Mouse (Mus musculus) lung, embryonic 14.5 days (tissue): Measurements from ENCODE around the gene Ncbp2. TPM values are rescaled to one million over a fixed set of nuclear protein-coding genes. Genes with fewer than 3 reads are reported as not detected.

ENCODE experiments used
- ATAC-seq: fragments of 200-750 bp; cut with Nextera tagmentation; 2 replicates; pipeline ENCODE4 v1.8.0; 2017; ENCODE audit warnings: mild to moderate bottlenecking, moderate TSS enrichment, moderate library complexity; ENCODE audit not compliant: insufficient read depth
- DNase-seq: peaks from one replicate; pipeline ENCODE4 v3.0.0-alpha.2; 2015
- H3K27ac ChIP-seq: fragments of 300-500 bp; sonication (generic); 2 replicates; pipeline ENCODE4 v1.5.1; 2014; ENCODE audit warnings: low read depth, mild to moderate bottlenecking, moderate library complexity
- H3K27me3 ChIP-seq: fragments of 300-500 bp; sonication (generic); 2 replicates; pipeline ENCODE4 v1.6.1; 2014; ENCODE audit warnings: low read length, control low read depth; ENCODE audit not compliant: insufficient read depth
- H3K36me3 ChIP-seq: fragments of 300-500 bp; sonication (generic); 2 replicates; pipeline ENCODE4 v1.6.1; 2014; ENCODE audit warnings: control low read depth; ENCODE audit not compliant: insufficient read depth
- H3K4me1 ChIP-seq: fragments of 300-500 bp; sonication (generic); 2 replicates; pipeline ENCODE4 v1.6.1; 2014; ENCODE audit warnings: antibody characterized with exemption, control low read depth; ENCODE audit not compliant: insufficient read depth
- H3K4me2 ChIP-seq: fragments of 300-500 bp; sonication (generic); 2 replicates; pipeline ENCODE4 v1.6.1; 2014; ENCODE audit warnings: mild to moderate bottlenecking
- H3K4me3 ChIP-seq: fragments of 300-500 bp; sonication (generic); 2 replicates; pipeline ENCODE4 v1.5.1; 2014; ENCODE audit warnings: low read depth, low read length
- H3K9ac ChIP-seq: fragments of 300-500 bp; sonication (generic); 2 replicates; pipeline ENCODE4 v1.6.1; 2014
- H3K9me3 ChIP-seq: fragments of 300-500 bp; sonication (generic); 2 replicates; pipeline ENCODE4 v1.6.1; 2016; ENCODE audit warnings: low read depth, low read length, control low read depth
- CTCF ChIP-seq: IDR thresholded peaks from 2 replicates; pipeline ENCODE4 v1.5.1; 2016; ENCODE audit warnings: antibody characterized with exemption, low read depth
- WGBS: fragments of 180-500 bp; shearing (Covaris S2); extraction: QIAGEN DNeasy Blood & Tissue Kit; methylation state at CpG from one replicate; pipeline ENCODE4 v1.1.7; 2014; 5-methylcytosine and 5-hydroxymethylcytosine counted together
- polyA plus RNA-seq: library from polyadenylated mRNA; unstranded; fragments of >200 nt; fragmentation: Nextera tagmentation; extraction: Ambion mirVana; gene quantifications from 2 replicates; pipeline ENCODE4 v1.2.1, GENCODE M21; 2014

Ncbp2 gene
- polyA plus RNA-seq, 1 experiment from 2014 or later, result 117 TPM

GRCm38 (mm10) chr16:31906896-31907295, 41.4 kb upstream of the Ncbp2 start:
- ATAC-seq, result no peak
- H3K4me3 ChIP-seq, result 0 out of 2 replicates have a peak overlapping the region, but pooled peaks have one; percentile 7
- no peak overlapping the region for H3K27ac ChIP-seq
- TF ChIP-seq CTCF, result no peak
- no peaks in the 10 kb centered on the region for H3K27me3 ChIP-seq
- DNase-seq, result peak; percentile 57
- H3K36me3 ChIP-seq, result no peaks in the 10 kb centered on the region
- 5% methylated on average over 9 of the region's 9 CpGs for WGBS
- no peak overlapping the region for H3K9ac ChIP-seq
- H3K9me3 ChIP-seq, result no peaks in the 10 kb centered on the region
- H3K4me1 ChIP-seq, result no peaks in the 10 kb centered on the region
- peak overlapping the region; percentile 56 for H3K4me2 ChIP-seq

GRCm38 (mm10) chr16:31908959-31909358, 39.4 kb upstream of the Ncbp2 start:
- H3K4me3 ChIP-seq, result no peak overlapping the region
- DNase-seq (no peak), ATAC-seq (no peak)
- H3K4me1 ChIP-seq, result no peaks in the 10 kb centered on the region
- 54% methylated on average over 11 of the region's 11 CpGs for WGBS
- TF ChIP-seq CTCF, result no peak
- no peaks in the 10 kb centered on the region for H3K36me3 ChIP-seq
- no peaks in the 10 kb centered on the region for H3K9me3 ChIP-seq
- no peaks in the 10 kb centered on the region for H3K27me3 ChIP-seq
- H3K27ac ChIP-seq, result no peak overlapping the region
- H3K9ac ChIP-seq, result no peak overlapping the region
- H3K4me2 ChIP-seq, result peak overlapping the region; percentile 4; the same call in 1 of the 2 replicates

- Histone ChIP-seq H3K9ac (no peak overlapping the region), H3K27ac (no peak overlapping the region), H3K4me3 (no peak overlapping the region), H3K4me2 (no peak overlapping the region), H3K36me3 (no peaks in the 10 kb centered on the region), H3K4me1 (no peaks in the 10 kb centered on the region), H3K9me3 (no peaks in the 10 kb centered on the region), H3K27me3 (no peaks in the 10 kb centered on the region)
- 40% methylated on average over 10 of the region's 10 CpGs for WGBS
- no peak for TF ChIP-seq CTCF
- no peak for ATAC-seq
- DNase-seq, result no peak
Observed at GRCm38 (mm10) chr16:31910281-31910847, 37.9 kb upstream of the Ncbp2 start.

- TF ChIP-seq CTCF, result no peak
- Histone ChIP-seq H3K4me3 (0 out of 2 replicates have a peak overlapping the region, but pooled peaks have one; percentile 11), H3K4me2 (peak overlapping the region; percentile 49), H3K27ac (no peak overlapping the region), H3K4me1 (no peaks in the 10 kb centered on the region), H3K27me3 (no peaks in the 10 kb centered on the region), H3K36me3 (no peaks in the 10 kb centered on the region), H3K9me3 (no peaks in the 10 kb centered on the region), H3K9ac (no peak overlapping the region; the same call in 1 of the 2 replicates)
- ATAC-seq, result no peak
- WGBS, result 42% methylated on average over 11 of the region's 11 CpGs
- DNase-seq, result no peak
Observed at GRCm38 (mm10) chr16:31917776-31918175, 30.5 kb upstream of the Ncbp2 start.

GRCm38 (mm10) chr16:31918248-31918724, 30.0 kb upstream of the Ncbp2 start:
- no peak overlapping the region for H3K27ac ChIP-seq
- ATAC-seq (peak; percentile 68), DNase-seq (peak; percentile 96)
- H3K36me3 ChIP-seq, result no peaks in the 10 kb centered on the region
- WGBS, result 4% methylated on average over 14 of the region's 14 CpGs
- peak overlapping the region; percentile 49 for H3K4me2 ChIP-seq
- no peaks in the 10 kb centered on the region for H3K27me3 ChIP-seq
- H3K9ac ChIP-seq, result peak overlapping the region; percentile 24; the same call in 1 of the 2 replicates
- peak overlapping the region; percentile 11; the same call in 1 of the 2 replicates for H3K4me3 ChIP-seq
- H3K9me3 ChIP-seq, result no peaks in the 10 kb centered on the region
- peak; percentile 92 for TF ChIP-seq CTCF
- H3K4me1 ChIP-seq, result no peaks in the 10 kb centered on the region

- H3K27me3 ChIP-seq, result no peaks in the 10 kb centered on the region
- 77% methylated on average over 6 of the region's 6 CpGs for WGBS
- no peak for TF ChIP-seq CTCF
- H3K9me3 ChIP-seq, result no peaks in the 10 kb centered on the region
- H3K36me3 ChIP-seq, result no peaks in the 10 kb centered on the region
- H3K4me3 ChIP-seq, result no peak overlapping the region
- no peak overlapping the region for H3K4me2 ChIP-seq
- H3K27ac ChIP-seq, result no peak overlapping the region
- H3K9ac ChIP-seq, result no peak overlapping the region
- no peaks in the 10 kb centered on the region for H3K4me1 ChIP-seq
- DNase-seq (no peak), ATAC-seq (no peak)
Observed at GRCm38 (mm10) chr16:31924368-31924767, 23.9 kb upstream of the Ncbp2 start.

GRCm38 (mm10) chr16:31926091-31926490, 22.2 kb upstream of the Ncbp2 start:
- no peaks in the 10 kb centered on the region for H3K4me1 ChIP-seq
- no peak overlapping the region for H3K4me3 ChIP-seq
- H3K9ac ChIP-seq, result no peak overlapping the region
- no peaks in the 10 kb centered on the region for H3K36me3 ChIP-seq
- TF ChIP-seq CTCF, result no peak
- no peak overlapping the region for H3K4me2 ChIP-seq
- H3K9me3 ChIP-seq, result no peaks in the 10 kb centered on the region
- DNase-seq, result no peak
- H3K27ac ChIP-seq, result no peak overlapping the region
- H3K27me3 ChIP-seq, result peaks cover under 1% of the 10 kb centered on the region; the same call in 1 of the 2 replicates
- 80% methylated on average over 6 of the region's 6 CpGs for WGBS
- no peak for ATAC-seq
